Mouse (Mus musculus): Measurements from ENCODE around the gene Sgf29. TPM values are rescaled to one million over a fixed set of nuclear protein-coding genes. Genes with fewer than 3 reads are reported as not detected.

Sgf29 gene
- total RNA-seq, 2 experiments from 2014 or later: 30.5 to 32.9 TPM

DNA sequence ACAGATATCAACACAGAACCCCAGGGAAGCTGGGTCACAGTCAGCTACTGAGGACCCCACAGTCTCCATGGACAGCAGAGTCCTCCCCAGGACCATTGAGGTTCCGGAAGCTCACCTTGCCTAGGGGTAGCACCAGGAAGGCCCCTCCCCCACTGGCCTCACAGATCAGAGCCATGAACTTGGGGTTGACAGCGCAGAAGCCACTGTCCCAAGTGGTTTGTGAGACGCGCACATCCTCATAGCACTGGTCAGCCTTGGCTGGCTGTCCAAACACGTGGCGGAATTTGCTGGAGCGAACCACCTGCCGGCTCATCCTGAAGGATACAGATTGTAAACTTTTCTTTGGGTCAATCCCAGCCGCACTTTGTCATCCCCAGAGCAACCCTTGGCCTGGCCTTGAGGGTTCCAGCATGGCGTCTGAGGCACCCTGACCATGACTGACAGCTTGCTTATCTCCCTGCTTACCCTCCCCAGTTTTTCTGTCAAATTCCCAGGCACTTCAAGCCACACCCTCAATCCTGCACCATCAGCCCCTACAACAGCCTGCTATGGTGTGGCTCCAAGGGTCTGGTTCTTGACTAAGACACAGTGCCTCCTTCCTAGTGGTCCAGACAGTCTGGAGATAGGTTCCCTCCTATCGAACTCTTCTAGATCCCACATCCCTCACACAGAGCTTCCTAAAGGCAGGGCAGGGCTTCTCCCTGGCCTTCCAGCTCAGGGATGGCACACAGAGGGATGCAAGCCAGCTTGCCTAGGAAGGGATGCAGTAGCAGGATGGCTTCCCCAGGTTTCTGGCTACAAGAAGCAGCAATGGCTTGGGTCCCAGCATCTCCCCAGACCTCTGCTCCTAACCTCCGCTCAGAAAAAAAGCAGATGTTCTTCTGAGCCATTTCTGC, 54.0 kb downstream of the Sgf29 start:
- no peak for DNase-seq (ENCODE audit: low spot score in 2 of 2)

DNA sequence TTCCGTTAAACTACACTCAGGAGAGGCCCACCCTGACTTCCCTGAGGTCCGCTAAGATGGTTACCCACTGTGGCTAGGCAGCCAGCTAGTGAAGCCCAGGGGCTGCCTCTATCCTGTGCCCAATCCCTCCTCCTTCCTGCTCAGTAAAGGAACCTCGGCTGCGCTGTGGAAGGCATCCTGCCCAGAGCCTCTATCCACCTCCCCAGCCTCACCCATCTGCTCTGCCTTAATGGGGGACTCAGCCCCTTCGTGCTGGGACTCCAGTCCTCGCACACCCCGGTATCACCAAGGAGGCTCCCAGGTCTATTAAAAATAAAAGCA, 54.6 kb downstream of the Sgf29 start:
- DNase-seq (ENCODE audit: low spot score in 2 of 2): no peak

- peak; percentile 88 to 93 for DNase-seq (ENCODE audit: low spot score in 2 of 2)
These were observed 55.2 kb downstream of the Sgf29 start for GRCm38 (mm10) chr7:126704121-126704980.

DNA sequence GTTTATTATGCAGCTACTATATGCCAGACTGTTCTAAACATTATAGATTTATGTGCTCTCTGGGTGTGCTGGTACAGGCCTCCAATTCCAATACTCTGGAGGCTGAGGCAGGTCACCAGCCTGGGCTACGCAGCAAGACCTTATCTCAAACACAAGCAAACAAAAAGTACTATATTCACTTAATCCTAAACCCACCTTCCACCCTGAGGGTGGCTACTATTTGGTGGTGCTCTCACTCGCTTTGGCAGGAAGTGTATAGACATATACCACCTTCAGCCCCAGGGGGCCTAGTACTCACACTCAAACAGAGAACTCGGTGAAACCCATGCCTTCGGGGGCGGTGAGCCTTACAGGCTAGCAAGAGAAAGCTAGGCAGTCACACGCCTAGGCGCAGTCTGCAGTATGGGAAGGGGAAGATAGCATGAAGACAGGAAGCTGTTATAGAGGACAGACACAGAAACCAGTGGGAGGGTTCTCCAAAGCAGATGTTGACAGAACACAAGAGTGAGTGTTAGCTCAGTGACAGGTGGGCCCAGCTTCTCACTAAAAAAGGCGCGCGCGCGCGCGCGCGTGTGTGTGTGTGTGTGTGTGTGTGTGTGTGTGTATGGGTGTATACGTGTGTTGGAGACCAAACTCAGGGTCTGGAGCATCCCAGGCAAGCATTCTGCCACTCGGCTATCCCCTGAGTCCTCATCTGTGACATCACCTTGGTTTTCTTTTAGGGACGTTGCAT, 58.5 kb downstream of the Sgf29 start, which contains the start of gene Coro1a:
TSS of gene Coro1a (minus strand) at position 346 of the 733 bp plus-strand sequence.
- no peak for DNase-seq (ENCODE audit: low spot score in 2 of 2)

DNA sequence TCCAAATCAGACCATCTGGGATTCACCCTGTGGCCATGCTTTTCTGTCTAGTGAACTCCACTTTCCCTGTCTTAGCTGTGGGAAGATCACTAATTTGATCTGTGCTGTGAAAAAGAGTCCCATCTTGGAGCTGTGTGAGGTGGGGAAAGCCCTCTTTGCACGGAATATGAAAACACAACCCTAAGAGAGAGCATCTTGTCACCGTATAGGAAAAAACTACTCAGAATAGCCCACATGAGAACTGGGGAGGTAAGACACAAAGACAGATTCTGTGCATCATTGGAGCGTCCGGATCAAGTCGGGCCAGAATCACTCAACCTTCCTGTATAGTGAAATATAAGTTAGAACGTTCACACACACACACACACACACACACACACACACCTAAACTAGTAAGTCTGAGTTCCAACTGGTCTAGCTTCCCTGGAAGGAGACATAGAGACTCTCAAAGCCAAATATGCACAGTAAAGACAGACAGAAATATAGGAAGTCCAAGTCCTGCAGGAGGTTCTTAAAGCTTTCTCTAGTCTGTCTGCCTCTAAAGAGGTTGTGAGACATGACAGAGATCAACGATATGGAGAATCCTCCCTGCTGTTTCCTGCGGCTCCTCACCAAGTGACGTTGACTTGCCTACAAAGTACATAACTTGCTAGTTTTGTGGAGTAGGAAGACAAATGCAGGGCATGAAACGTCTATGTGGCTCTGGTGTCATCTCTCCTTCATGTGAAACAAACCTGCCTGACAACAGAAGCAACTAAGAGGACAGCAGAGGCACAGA, 59.3 kb downstream of the Sgf29 start:
- DNase-seq (ENCODE audit: low spot score in 2 of 2): no peak

- DNase-seq (ENCODE audit: low spot score in 2 of 2): no peak
These were observed 61.2 kb downstream of the Sgf29 start for GRCm38 (mm10) chr7:126710266-126710665.

DNA sequence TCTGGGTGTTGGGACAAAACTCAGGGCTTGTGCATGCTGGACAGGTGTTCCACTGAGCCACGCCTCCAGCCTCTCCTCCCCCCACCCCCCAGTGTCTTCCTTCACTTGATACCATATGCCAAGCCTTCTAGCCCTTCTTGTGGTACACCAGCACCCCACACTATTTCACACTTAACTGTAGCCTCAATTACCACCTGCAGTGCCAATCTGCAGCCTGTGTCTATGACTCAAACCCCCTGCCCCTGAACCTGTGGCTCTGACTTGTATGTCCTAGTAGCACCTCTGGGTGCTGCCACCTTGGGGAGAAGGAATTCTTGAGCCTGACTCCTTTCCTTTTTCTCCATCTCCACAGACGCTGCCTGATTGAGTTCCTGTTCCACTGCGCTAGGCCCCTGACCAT, 62.8 kb downstream of the Sgf29 start:
- DNase-seq (ENCODE audit: low spot score in 2 of 2): no peak

DNA sequence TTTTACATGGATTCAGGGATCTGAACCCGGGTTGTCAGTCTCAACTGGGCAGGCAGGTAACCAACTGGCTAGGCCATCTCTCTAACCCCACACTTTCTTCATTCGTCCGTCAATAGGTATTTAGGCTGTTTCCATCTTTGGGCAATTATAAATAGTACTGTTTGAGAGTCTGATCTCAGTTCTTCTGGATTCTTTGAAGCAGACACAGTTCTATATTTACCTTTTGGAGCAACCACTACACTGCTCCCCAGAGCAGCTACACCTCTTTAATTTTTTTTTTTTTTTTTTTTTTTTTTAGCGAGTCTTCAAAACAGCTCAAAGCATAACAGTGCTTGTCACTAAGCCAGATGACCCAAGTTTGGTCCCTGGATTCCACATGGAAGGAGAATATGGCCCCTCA, 66.6 kb downstream of the Sgf29 start:
- no peak for DNase-seq (ENCODE audit: low spot score in 2 of 2)

DNA sequence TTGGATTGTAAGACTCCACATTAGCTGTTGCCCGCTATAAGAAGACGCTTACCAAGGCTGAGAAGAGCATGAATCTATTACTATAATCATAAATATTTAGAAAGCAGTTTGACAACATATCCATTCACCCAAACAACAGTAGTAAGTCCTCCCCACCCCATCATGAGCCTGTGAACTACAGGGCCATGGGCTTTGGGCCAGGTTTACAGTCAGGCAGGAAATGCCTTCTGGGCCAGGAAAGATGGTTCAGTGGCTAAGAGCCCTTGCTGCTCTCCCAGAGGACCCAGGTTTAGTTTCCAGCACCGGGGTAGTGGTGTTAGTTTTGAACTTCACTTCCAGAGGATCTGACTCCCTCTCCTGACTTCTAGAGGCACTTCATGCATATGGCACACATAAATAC, 68.5 kb downstream of the Sgf29 start:
- DNase-seq (ENCODE audit: low spot score in 2 of 2): no peak

GRCm38 (mm10) chr7:126718787-126719337, 69.8 kb downstream of the Sgf29 start:
- DNase-seq (ENCODE audit: low spot score in 2 of 2): peak in 1 of 2 experiments; percentile 49

DNA sequence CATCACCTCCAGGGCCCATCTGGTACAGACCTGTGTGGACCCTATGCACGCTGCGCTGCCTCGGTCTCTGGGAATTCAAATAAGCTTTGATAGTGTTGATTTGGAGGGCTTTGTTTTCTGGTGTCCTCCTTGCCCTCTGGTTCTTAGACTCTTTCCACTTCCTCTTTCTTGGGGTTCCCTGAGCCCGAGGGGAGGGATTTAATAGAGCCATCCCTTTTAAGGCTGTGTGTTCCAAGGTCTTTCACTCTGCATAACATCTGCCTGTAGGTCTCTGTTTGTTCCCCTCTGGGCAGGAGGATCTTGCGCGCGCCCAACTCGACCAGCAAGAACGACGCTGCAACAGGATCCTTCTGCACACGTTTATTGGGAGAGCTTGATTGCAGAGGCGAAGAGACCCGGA, 72.5 kb downstream of the Sgf29 start:
- DNase-seq (ENCODE audit: low spot score in 2 of 2): no peak

Other genes starting within 250 kb of the Sgf29 start
- gene Cd19, start 234.4 kb upstream of the Sgf29 start, total RNA-seq (2021): not detected
- gene Rabep2, start 220.6 kb upstream of the Sgf29 start, total RNA-seq (2021): 10 to 100 TPM; 14.0 to 14.6 TPM
- gene Atp2a1, start 186.2 kb upstream of the Sgf29 start, total RNA-seq (2021): under 1 TPM; 0.12 to 0.49 TPM
- gene Sh2b1, start 173.9 kb upstream of the Sgf29 start, total RNA-seq (2021): 10 to 100 TPM; 73.1 to 76.3 TPM
- gene Tufm, start 161.9 kb upstream of the Sgf29 start, total RNA-seq (2021): 10 to 100 TPM; 90.5 to 94.1 TPM
- 100 to 1,000 TPM; 110 to 115 TPM for gene Atxn2l, start 145.9 kb upstream of the Sgf29 start, total RNA-seq (2021)
- 100 to 1,000 TPM; 182 to 184 TPM for gene Eif3c, start 82.9 kb upstream of the Sgf29 start, total RNA-seq (2021)
- 1 to 10 TPM in 1 of 2 experiments, under 1 TPM in 1; 0.58 to 1.1 TPM for gene Apobr, start 64.4 kb upstream of the Sgf29 start, total RNA-seq (2021)
- gene Cln3, start 63.5 kb upstream of the Sgf29 start, total RNA-seq (2021): 10 to 100 TPM; 26.2 to 26.7 TPM
- not detected for gene Il27, start 54.4 kb upstream of the Sgf29 start, total RNA-seq (2021)
- 10 to 100 TPM; 20.3 to 22.6 TPM for gene Nupr1, start 18.4 kb upstream of the Sgf29 start, total RNA-seq (2021)
- 10 to 100 TPM in 1 of 2 experiments, 1 to 10 TPM in 1; 8.1 to 12.9 TPM for gene Sult1a1, start 27.1 kb downstream of the Sgf29 start, total RNA-seq (2021)
- gene Bola2, start 46.1 kb downstream of the Sgf29 start, total RNA-seq (2021): 10 to 100 TPM; 90.5 to 94.8 TPM
- gene Slx1b, start 46.5 kb downstream of the Sgf29 start, total RNA-seq (2021): 10 to 100 TPM; 14.5 to 15.1 TPM
- 100 to 1,000 TPM; 161 to 166 TPM for gene Coro1a, start 58.5 kb downstream of the Sgf29 start, total RNA-seq (2021)
- gene Mapk3, start 110.3 kb downstream of the Sgf29 start, total RNA-seq (2021): 100 to 1,000 TPM; 157 to 208 TPM
- gene Gdpd3, start 117.0 kb downstream of the Sgf29 start, total RNA-seq (2021): 1 to 10 TPM; 1.3 to 3.5 TPM
- gene Ypel3, start 127.6 kb downstream of the Sgf29 start, total RNA-seq (2021): 100 to 1,000 TPM; 282 to 325 TPM
- under 1 TPM; 0.56 to 0.63 TPM for gene Tbx6, start 132.2 kb downstream of the Sgf29 start, total RNA-seq (2021)
- gene Ppp4c, start 143.2 kb downstream of the Sgf29 start, total RNA-seq (2021): 10 to 100 TPM; 48.3 to 48.5 TPM
- gene Fam57b, start 148.4 kb downstream of the Sgf29 start, total RNA-seq (2021): 10 to 100 TPM; 63.0 to 65.5 TPM
- not detected for gene 4930451I11Rik, start 182.3 kb downstream of the Sgf29 start, total RNA-seq (2021)
- gene Doc2a, start 198.1 kb downstream of the Sgf29 start, total RNA-seq (2021): 10 to 100 TPM; 55.8 to 56.1 TPM
- 10 to 100 TPM; 29.0 to 31.9 TPM for gene Hirip3, start 212.7 kb downstream of the Sgf29 start, total RNA-seq (2021)
- 10 to 100 TPM; 54.0 to 54.6 TPM for gene Ino80e, start 213.1 kb downstream of the Sgf29 start, total RNA-seq (2021)
- gene Taok2, start 235.4 kb downstream of the Sgf29 start, total RNA-seq (2021): 100 to 1,000 TPM; 150 to 163 TPM

Measured in left cerebral cortex, adult 18-20 months (tissue).